Mouse (Mus musculus) kidney, embryonic 14.5 days (tissue): ENCODE results near the gene Rad51b. TPM values are rescaled to one million over a fixed set of nuclear protein-coding genes. Genes with fewer than 3 reads are reported as not detected.

ENCODE experiments used
- ATAC-seq: fragments of 200-750 bp; cut with Nextera tagmentation; 2 replicates; pipeline ENCODE4 v1.8.0; 2017; ENCODE audit warnings: moderate number of reproducible peaks, mild to moderate bottlenecking, moderate TSS enrichment, moderate library complexity; ENCODE audit not compliant: low FRiP score, low TSS enrichment
- H3K27ac ChIP-seq: fragments of 300-500 bp; sonication (generic); 2 replicates; pipeline ENCODE4 v1.5.1; 2014; ENCODE audit warnings: low read depth, mild to moderate bottlenecking, low read length, moderate library complexity, mixed read lengths
- H3K27me3 ChIP-seq: fragments of 300-500 bp; sonication (generic); 2 replicates; pipeline ENCODE4 v1.6.1; 2014; ENCODE audit warnings: mild to moderate bottlenecking, low read length; ENCODE audit not compliant: control insufficient read depth, insufficient read depth
- H3K36me3 ChIP-seq: fragments of 300-500 bp; sonication (generic); 2 replicates; pipeline ENCODE4 v1.6.1; 2014; ENCODE audit warnings: low read length, mixed read lengths; ENCODE audit not compliant: control insufficient read depth, insufficient read depth
- H3K4me1 ChIP-seq: fragments of 300-500 bp; sonication (generic); 2 replicates; pipeline ENCODE4 v1.6.1; 2014; ENCODE audit warnings: low read length, mixed read lengths; ENCODE audit not compliant: control insufficient read depth, insufficient read depth
- H3K4me2 ChIP-seq: fragments of 300-500 bp; sonication (generic); replicated peaks from 2 replicates; pipeline ENCODE4 v1.6.1; 2014; ENCODE audit warnings: low read depth, mild to moderate bottlenecking, low read length
- H3K4me3 ChIP-seq: fragments of 300-500 bp; sonication (generic); 2 replicates; pipeline ENCODE4 v1.5.1; 2014; ENCODE audit warnings: mild to moderate bottlenecking, low read length
- H3K9ac ChIP-seq: fragments of 300-500 bp; sonication (generic); 2 replicates; pipeline ENCODE4 v1.6.1; 2014; ENCODE audit warnings: low read depth, mild to moderate bottlenecking, low read length, moderate library complexity
- H3K9me3 ChIP-seq: fragments of 300-500 bp; sonication (generic); 2 replicates; pipeline ENCODE4 v1.6.1; 2016; ENCODE audit warnings: low read length; ENCODE audit not compliant: control insufficient read depth
- WGBS: fragments of 180-500 bp; shearing (Covaris S2); extraction: QIAGEN DNeasy Blood & Tissue Kit; methylation state at CpG from one replicate; pipeline ENCODE4 v1.1.7; 2014; 5-methylcytosine and 5-hydroxymethylcytosine counted together
- polyA plus RNA-seq: library from polyadenylated mRNA; unstranded; fragments of >200 nt; fragmentation: Nextera tagmentation; extraction: Ambion mirVana; gene quantifications from 2 replicates; pipeline ENCODE4 v1.2.1, GENCODE M21; 2014

The Rad51b gene
- polyA plus RNA-seq, 1 experiment from 2014 or later: 7.2 TPM

- Histone ChIP-seq H3K4me3 (no peak overlapping the region), H3K36me3 (no peaks in the 10 kb centered on the region), H3K27ac (peak overlapping the region; percentile 80), H3K27me3 (no peaks in the 10 kb centered on the region), H3K4me1 (peaks cover 40% of the 10 kb centered on the region), H3K9ac (no peak overlapping the region; the same call in 1 of the 2 replicates), H3K4me2 (no peak overlapping the region), H3K9me3 (no peaks in the 10 kb centered on the region; the same call in 1 of the 2 replicates)
- ATAC-seq: peak; percentile 62
- WGBS: 44% methylated on average over 11 of the region's 11 CpGs
These were observed 559.2 kb downstream of the Rad51b start for GRCm38 (mm10) chr12:79856116-79856909.

DNA sequence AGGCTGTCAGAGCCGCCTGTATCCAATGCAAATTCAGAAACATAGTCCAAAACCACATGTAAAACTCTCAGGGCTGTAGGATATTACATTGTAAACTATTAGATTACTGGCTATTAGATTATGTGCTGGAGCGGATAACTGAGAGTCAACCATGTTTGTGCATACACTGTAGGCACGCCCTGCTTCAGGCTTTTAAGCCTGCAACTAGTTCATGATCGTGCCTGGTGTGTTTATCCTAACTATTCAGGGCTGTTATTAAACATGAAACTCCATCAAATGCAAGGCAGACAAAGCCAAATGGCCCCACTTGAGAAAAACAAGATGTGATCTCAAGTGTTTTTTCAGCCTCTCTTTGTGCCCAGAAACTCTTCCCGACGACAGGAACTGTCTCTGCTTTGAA is 560.6 kb downstream of the Rad51b start:
- H3K27ac ChIP-seq: no peak overlapping the region
- ATAC-seq: no peak
- H3K4me1 ChIP-seq: peaks cover 40% of the 10 kb centered on the region
- H3K36me3 ChIP-seq: no peaks in the 10 kb centered on the region
- H3K9ac ChIP-seq: no peak overlapping the region
- no peaks in the 10 kb centered on the region for H3K27me3 ChIP-seq
- WGBS: 87% methylated on average over 6 of the region's 6 CpGs
- no peak overlapping the region for H3K4me2 ChIP-seq
- no peak overlapping the region for H3K4me3 ChIP-seq
- no peaks in the 10 kb centered on the region; the same call in 1 of the 2 replicates for H3K9me3 ChIP-seq

DNA sequence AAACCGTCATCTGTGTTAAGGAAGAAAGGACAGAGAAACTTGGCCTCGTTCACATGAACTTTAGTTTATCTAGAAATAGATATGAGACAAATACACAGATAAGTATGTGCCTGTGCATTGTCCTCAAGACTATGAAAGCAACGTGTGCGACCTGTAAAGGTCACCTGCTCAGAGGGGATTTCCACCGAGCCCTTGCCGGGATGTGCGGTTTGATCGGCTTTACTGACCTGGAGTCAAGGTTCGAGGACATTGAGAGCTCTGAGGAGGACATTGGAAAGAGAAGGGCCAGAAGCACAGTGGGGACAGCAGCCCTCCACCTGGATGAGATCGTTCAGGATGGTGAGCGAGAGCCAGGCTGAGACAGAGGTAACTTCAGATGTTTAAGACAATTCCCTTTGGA is 561.3 kb downstream of the Rad51b start:
- no peaks in the 10 kb centered on the region for H3K36me3 ChIP-seq
- H3K9me3 ChIP-seq: no peaks in the 10 kb centered on the region
- no peak overlapping the region for H3K9ac ChIP-seq
- H3K4me1 ChIP-seq: peaks cover 39% of the 10 kb centered on the region
- peak overlapping the region; percentile 85; the same call in 1 of the 2 replicates for H3K27ac ChIP-seq
- H3K4me2 ChIP-seq: no peak overlapping the region
- H3K27me3 ChIP-seq: no peaks in the 10 kb centered on the region
- 83% methylated on average over 11 of the region's 11 CpGs for WGBS
- ATAC-seq: no peak
- H3K4me3 ChIP-seq: no peak overlapping the region

GRCm38 (mm10) chr12:79859354-79860247 is 562.5 kb downstream of the Rad51b start:
- no peaks in the 10 kb centered on the region for H3K36me3 ChIP-seq
- peak overlapping the region; percentile 85 for H3K27ac ChIP-seq
- peak; percentile 41; the same call in 1 of the 2 replicates for ATAC-seq
- 19% methylated on average over 14 of the region's 14 CpGs for WGBS
- H3K27me3 ChIP-seq: no peaks in the 10 kb centered on the region
- peaks cover 40% of the 10 kb centered on the region for H3K4me1 ChIP-seq
- H3K9me3 ChIP-seq: no peaks in the 10 kb centered on the region
- H3K4me2 ChIP-seq: no peak overlapping the region
- no peak overlapping the region for H3K4me3 ChIP-seq
- H3K9ac ChIP-seq: no peak overlapping the region; the same call in 1 of the 2 replicates

GRCm38 (mm10) chr12:79860248-79860555 is 563.1 kb downstream of the Rad51b start:
- Histone ChIP-seq H3K27ac (peak overlapping the region; percentile 85), H3K4me2 (no peak overlapping the region), H3K36me3 (no peaks in the 10 kb centered on the region), H3K4me3 (no peak overlapping the region), H3K27me3 (no peaks in the 10 kb centered on the region), H3K4me1 (peaks cover 40% of the 10 kb centered on the region), H3K9ac (no peak overlapping the region; the same call in 1 of the 2 replicates), H3K9me3 (no peaks in the 10 kb centered on the region)
- WGBS: 69% methylated on average over 2 of the region's 2 CpGs
- ATAC-seq: peak; percentile 1; the same call in 1 of the 2 replicates

Other genes with a start within 250 kb of the Rad51b start
- 27.1 and 36.4 TPM in 2 replicates for gene Pigh, start 207.6 kb upstream of the Rad51b start, polyA plus RNA-seq
- gene Arg2, start 166.5 kb upstream of the Rad51b start, polyA plus RNA-seq: 17.5 and 18.0 TPM in 2 replicates
- 77.5 and 80.4 TPM in 2 replicates for gene Vti1b, start 124.6 kb upstream of the Rad51b start, polyA plus RNA-seq
- 16.6 and 27.2 TPM in 2 replicates for gene Rdh11, start 105.0 kb upstream of the Rad51b start, polyA plus RNA-seq
- gene Rdh12, start 88.4 kb upstream of the Rad51b start, polyA plus RNA-seq: 2.2 and 3.3 TPM in 2 replicates
- gene Zfyve26, start 978 bp upstream of the Rad51b start, polyA plus RNA-seq: 12.8 and 19.4 TPM in 2 replicates